Mouse (Mus musculus) thymus, adult 2 months (tissue): ENCODE measurements at regions not wholly inside any gene's neighbourhood (a gene's known extent, or its start where the extent isn't known, plus 50 kb on each side); places are given as distances from the start of the nearest gene placed in this dataset.

Source experiments
- DNase-seq: peaks from one replicate; pipeline ENCODE4 v3.0.0; 2021
- H3K27ac ChIP-seq: fragments of 200-500 bp; 2 replicates; pipeline ENCODE4 v1.5.1; 2012; ENCODE audit warnings: low read length, control low read depth; ENCODE audit not compliant: control insufficient read depth, insufficient read depth
- H3K27me3 ChIP-seq: fragments of 200-500 bp; 2 replicates; pipeline ENCODE4 v1.6.1; 2012; ENCODE audit warnings: mild to moderate bottlenecking, low read length, moderate library complexity, mixed read lengths; ENCODE audit not compliant: control insufficient read depth, insufficient read depth
- H3K36me3 ChIP-seq: fragments of 200-500 bp; 2 replicates; pipeline ENCODE4 v1.6.1; 2012; ENCODE audit warnings: mild to moderate bottlenecking, low read length, moderate library complexity; ENCODE audit not compliant: control insufficient read depth, insufficient read depth
- H3K4me1 ChIP-seq: fragments of 200-500 bp; replicated peaks from 2 replicates; pipeline ENCODE4 v1.6.1; 2012; ENCODE audit warnings: low read length; ENCODE audit not compliant: control insufficient read depth, insufficient read depth
- H3K4me3 ChIP-seq: fragments of 200-500 bp; 2 replicates; pipeline ENCODE4 v1.5.1; 2012; ENCODE audit warnings: mild to moderate bottlenecking, low read length, control low read depth, moderate library complexity; ENCODE audit not compliant: control insufficient read depth, insufficient read depth
- CTCF ChIP-seq: fragments of 200-500 bp; IDR thresholded peaks from 2 replicates; pipeline ENCODE4 v1.5.1; 2012; ENCODE audit warnings: mild to moderate bottlenecking, control low read depth, low read length, moderate library complexity, borderline replicate concordance; ENCODE audit not compliant: control insufficient read depth, poor library complexity, insufficient read depth; ENCODE audit errors: extremely low read depth
- POLR2A ChIP-seq: fragments of 200-500 bp; IDR thresholded peaks from 2 replicates; pipeline ENCODE4 v1.6.1; 2012; ENCODE audit warnings: mild to moderate bottlenecking, low read length, control low read depth, moderate library complexity; ENCODE audit not compliant: control insufficient read depth, poor library complexity, insufficient read depth; ENCODE audit errors: extremely low read depth
- WGBS: fragments of 180-500 bp; shearing (Covaris S2); methylation state at CpG from one replicate; pipeline ENCODE4 v1.1.7; 2018; 5-methylcytosine and 5-hydroxymethylcytosine counted together

DNA sequence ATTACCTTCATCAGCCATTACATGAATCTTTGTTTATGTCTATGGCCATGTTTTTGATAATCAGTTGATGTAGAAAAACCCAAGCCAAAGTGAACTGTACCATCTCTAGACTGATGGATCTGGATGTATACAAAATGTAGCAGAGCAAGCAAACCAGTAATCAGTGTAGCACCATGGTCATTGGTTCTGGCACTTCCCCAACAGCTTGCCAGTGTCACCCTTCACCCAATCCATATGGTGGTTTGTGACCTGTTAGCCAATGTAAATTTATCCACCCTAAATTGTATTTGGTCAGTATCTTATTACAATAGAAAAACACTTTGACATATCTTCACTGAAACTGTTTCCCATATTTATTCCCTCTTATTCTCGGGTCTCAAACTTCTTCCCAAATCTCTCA is 346.7 kb upstream of the Sptlc3 start:
- Histone ChIP-seq H3K27me3 (no peaks in the 10 kb centered on the region), H3K27ac (no peak overlapping the region), H3K4me1 (no peaks in the 10 kb centered on the region), H3K4me3 (no peak overlapping the region), H3K36me3 (no peaks in the 10 kb centered on the region)
- DNase-seq, result no peak
- TF ChIP-seq CTCF (no peak), POLR2A (no peak)
- WGBS, result 79% methylated on average over 1 of the region's 1 CpGs

- no peak overlapping the region for H3K4me3 ChIP-seq
- no peaks in the 10 kb centered on the region for H3K27me3 ChIP-seq
- no peaks in the 10 kb centered on the region for H3K4me1 ChIP-seq
- DNase-seq, result no peak
- H3K36me3 ChIP-seq, result no peaks in the 10 kb centered on the region
- H3K27ac ChIP-seq, result no peak overlapping the region
- TF ChIP-seq CTCF (no peak), POLR2A (no peak)
- WGBS, result 69% methylated on average over 2 of the region's 2 CpGs
Observed at GRCm38 (mm10) chr2:139179641-139180040, 314.1 kb upstream of the Sptlc3 start.

DNA sequence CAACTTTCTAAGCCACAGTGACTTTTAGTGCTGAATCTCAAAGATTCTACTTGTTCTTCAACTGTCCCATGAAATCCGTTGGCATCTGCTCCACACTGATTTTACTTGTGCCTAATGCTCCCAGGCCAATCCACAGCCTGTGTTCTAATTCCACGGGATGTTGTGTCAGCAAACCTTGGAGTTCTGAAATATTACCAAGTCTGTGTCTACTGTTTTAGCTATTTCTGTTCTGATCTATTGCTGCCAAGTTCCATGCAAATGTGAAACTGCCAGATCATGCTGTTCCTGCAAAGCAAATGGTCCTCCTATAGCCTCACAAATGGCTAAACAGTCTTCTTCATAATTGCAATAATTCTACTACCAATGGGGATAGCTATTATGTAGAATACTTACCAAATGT is 295.4 kb upstream of the Sptlc3 start:
- no peak overlapping the region for H3K27ac ChIP-seq
- no peak for TF ChIP-seq CTCF
- TF ChIP-seq POLR2A, result no peak
- no peaks in the 10 kb centered on the region for H3K27me3 ChIP-seq
- H3K4me1 ChIP-seq, result no peaks in the 10 kb centered on the region
- 78% methylated on average over 2 of the region's 2 CpGs for WGBS
- H3K4me3 ChIP-seq, result no peak overlapping the region
- DNase-seq, result no peak
- H3K36me3 ChIP-seq, result no peaks in the 10 kb centered on the region

DNA sequence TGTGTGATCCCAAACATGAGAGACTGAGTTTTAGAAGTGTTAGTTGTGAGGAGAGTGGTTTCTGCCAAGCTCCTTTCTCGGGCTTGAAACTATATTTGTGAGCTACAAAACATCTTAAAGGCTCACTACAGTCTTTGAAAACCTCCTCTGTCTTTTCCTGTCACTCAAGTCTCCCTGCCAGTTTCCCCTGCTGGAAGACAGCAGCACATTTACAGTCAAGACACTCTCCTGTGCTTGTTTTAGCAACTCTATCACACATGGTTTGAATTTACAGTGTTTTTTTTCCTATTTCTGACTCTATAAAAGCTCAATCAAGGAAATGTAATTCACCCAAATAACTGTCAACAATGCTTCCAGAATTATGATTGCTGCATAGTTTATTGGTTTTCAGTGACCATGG is 286.1 kb upstream of the Sptlc3 start:
- H3K36me3 ChIP-seq, result no peaks in the 10 kb centered on the region
- 42% methylated on average over 1 of the region's 1 CpGs for WGBS
- H3K4me1 ChIP-seq, result no peaks in the 10 kb centered on the region
- H3K27ac ChIP-seq, result no peak overlapping the region
- H3K27me3 ChIP-seq, result no peaks in the 10 kb centered on the region
- no peak overlapping the region for H3K4me3 ChIP-seq
- DNase-seq, result no peak
- TF ChIP-seq CTCF (no peak), POLR2A (no peak)

DNA sequence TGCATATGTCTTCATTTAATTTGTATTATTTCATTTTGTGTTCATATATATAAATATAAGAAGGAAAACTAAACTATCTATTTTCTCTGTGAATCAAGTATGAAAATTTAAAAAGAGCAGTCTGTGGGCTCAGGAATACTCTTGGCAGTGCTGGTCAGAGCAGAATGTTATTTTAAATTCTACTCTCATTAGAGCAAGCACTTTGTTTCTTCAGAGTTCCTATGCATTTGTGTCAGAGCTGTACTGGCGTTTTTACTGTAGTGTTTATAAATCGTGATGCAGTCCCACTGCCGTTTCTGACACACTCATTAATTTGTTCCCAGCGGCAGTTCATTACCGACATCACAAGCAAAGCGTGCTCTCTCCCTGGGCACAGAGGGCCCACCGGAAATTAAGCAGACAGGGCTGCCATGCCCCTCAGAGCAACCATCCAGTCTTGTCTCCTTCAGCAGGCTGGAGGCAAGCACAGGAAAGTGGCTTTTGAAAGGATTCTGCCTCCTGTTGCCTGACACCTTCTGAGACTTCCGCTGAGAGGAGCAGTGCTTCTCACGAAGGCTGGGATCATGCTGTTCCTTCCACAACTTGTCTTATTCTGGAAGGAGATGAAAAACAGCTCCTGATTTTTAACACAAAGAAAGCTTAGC is 272.8 kb upstream of the Sptlc3 start:
- Histone ChIP-seq H3K4me1 (no peaks in the 10 kb centered on the region), H3K27ac (no peak overlapping the region), H3K4me3 (no peak overlapping the region), H3K36me3 (no peaks in the 10 kb centered on the region), H3K27me3 (no peaks in the 10 kb centered on the region)
- 66% methylated on average over 9 of the region's 9 CpGs for WGBS
- no peak for DNase-seq
- TF ChIP-seq POLR2A, result no peak
- TF ChIP-seq CTCF, result no peak

DNA sequence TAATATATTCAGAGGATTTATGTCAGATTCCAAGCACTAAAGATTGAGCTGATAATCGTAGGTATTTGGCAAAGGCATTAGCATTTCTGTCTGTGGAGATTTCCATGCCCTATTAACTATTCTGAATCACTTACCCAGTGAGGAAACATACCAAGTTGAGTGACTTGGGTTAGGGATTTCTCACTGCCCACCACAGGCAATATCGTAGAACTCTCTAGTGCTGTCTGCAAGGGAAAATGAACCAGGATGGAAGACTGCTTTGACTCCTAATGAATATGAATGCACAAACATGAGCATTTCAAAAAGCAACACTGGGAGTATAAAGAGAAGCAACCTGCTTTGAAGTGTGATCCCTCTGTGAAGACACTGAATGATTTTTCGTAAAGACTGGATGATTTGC is 263.3 kb upstream of the Sptlc3 start:
- no peaks in the 10 kb centered on the region for H3K27me3 ChIP-seq
- no peak for TF ChIP-seq POLR2A
- TF ChIP-seq CTCF, result no peak
- H3K36me3 ChIP-seq, result no peaks in the 10 kb centered on the region
- 75% methylated on average over 3 of the region's 3 CpGs for WGBS
- no peak overlapping the region for H3K27ac ChIP-seq
- no peak overlapping the region for H3K4me3 ChIP-seq
- no peaks in the 10 kb centered on the region for H3K4me1 ChIP-seq
- DNase-seq, result no peak

DNA sequence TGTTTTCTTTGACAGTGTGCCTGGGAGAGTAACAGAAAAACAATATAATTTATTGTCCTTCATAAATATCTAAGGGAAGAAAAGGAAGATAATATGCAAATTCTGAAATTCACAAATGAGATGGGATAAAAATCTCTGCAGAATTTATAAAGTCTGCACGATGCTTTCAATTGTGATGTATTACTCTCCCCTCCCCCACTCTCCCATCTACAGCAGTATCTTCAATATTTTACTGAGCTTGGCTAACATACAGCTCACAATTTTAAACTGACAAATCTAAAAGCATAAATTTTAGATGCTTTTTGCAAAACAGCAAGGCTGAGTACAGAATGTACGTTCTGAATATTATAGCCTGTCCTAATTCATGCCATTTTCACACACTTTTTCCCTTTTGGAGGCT is 243.6 kb upstream of the Sptlc3 start:
- no peaks in the 10 kb centered on the region for H3K27me3 ChIP-seq
- H3K36me3 ChIP-seq, result no peaks in the 10 kb centered on the region
- H3K4me3 ChIP-seq, result no peak overlapping the region
- WGBS, result 87% methylated on average over 2 of the region's 2 CpGs
- TF ChIP-seq POLR2A (no peak), CTCF (no peak)
- H3K4me1 ChIP-seq, result no peaks in the 10 kb centered on the region
- no peak overlapping the region for H3K27ac ChIP-seq
- no peak for DNase-seq
